Mouse (Mus musculus) CH12F3 (cell line): ENCODE measurements around the gene Cyp2w1.
"Not testable (repeated sequence)": the region's sequence is repeated elsewhere in the genome, so short reads cannot be mapped to it uniquely, and the experiment has no call there.

Experiments
- in situ Hi-C: fragments of 300-500 bp; cut with MboI; formaldehyde crosslinking; loops from 2 replicates; pipeline ENCODE4 v1.14.3; 2020; ENCODE audit warnings: low sequenced_read_pairs

Cyp2w1 gene

DNA sequence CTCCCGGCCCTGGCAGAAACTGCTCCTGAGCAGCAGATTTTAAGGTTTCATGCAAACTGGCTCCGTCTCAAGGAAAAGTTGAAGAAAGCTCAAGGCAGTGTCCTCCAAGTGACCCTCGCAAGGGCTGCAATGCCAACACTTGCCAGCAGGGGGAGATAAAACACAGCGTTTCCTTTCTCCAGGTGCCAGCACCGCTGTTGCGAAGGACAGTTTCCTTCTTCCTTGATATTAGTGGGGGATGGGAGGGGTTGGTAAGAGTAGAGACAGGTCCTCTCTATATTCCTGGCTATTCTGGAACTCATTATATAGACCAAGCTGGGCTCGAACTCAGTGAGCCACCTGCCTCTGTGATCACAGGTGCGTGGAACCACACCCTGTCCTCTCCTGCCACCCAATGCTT is 20.7 kb upstream of the Cyp2w1 start:
- in situ Hi-C loops = no loop called here

DNA sequence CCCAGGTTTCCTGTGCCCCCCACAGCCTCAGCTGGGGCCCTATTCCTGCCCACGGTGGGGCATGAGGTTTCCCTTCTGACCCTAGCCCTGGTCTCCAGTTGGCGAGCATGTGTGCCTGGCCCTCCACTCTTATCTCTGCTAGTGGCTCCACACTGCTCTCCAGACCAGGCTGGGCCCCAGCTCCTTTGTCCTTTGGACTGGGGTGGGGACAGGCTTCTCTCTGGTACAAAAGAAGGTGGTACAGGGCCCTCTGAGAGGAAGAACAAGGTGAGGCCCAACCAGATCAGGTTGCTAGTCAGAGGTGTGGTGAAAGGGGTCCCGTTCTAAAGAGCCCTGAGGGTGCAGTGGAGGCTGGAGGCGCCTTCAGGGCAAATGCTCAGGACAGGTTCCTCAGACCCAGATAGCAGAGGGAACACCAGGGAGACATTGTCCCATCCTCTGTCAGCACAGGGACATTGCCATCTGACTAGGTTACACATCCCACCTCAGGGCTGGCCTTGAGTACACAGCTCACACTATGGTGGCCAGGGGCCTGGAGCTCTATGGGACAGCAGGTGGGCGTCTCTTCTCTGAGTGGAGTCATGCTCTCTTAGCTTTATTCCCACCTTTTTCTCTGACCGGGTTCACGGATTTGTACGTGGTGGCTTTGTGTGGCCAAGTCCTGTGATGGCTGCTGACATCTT is 19.7 kb upstream of the Cyp2w1 start:
- in situ Hi-C loops = no loop called here

DNA sequence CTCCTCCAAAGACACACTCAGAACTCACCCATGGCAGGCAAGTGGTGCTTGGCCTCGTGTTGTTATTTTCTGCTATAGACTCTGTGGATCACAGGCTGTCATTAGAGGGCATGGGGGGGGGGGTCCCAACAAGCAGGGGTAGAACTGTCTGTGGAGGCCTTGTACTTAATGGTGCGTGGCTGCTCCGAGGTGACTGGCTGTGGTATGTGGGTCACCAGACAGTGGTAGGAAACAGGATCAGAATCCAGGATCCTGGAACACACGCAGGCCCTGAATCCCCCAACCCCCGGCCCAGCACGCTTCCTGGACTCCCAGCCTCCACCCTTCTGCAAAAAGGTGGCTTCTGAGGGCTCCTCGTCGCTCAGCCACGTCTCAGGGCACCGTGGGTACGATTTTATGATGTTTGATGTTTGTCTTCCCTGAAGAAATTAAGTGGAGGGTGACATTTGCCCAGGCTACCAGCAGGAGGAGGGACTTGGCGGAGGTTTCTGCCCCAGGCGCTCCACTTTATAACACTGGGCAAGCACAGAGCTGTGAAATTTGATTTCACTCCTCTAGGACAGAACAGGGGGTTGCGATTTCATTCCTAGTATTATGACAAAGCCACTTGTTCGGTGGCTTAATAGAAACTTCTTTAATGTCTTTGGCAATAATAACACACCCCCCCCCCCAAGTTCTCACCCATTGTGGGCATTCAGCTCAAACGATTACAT is 19.0 kb upstream of the Cyp2w1 start:
- in situ Hi-C loops = no loop called here

DNA sequence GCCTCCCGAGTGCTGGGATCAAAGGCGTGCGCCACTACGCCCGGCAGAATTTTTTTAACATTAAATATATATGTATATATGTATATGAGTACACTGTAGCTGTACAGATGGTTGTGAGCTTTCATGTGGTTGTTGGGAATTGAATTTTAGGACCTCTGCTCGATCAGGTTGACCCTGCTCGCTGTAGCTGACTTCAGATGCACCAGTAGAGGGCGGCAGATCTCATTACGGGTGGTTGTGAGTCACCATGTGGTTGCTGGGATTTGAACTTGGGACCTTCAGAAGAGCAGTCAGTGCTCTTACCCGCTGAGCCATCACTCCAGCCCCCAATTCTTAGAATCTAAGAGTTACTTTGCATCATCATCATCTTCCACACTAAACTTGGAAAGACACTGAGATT is 18.0 kb upstream of the Cyp2w1 start:
- in situ Hi-C loops = not testable (repeated sequence)

DNA sequence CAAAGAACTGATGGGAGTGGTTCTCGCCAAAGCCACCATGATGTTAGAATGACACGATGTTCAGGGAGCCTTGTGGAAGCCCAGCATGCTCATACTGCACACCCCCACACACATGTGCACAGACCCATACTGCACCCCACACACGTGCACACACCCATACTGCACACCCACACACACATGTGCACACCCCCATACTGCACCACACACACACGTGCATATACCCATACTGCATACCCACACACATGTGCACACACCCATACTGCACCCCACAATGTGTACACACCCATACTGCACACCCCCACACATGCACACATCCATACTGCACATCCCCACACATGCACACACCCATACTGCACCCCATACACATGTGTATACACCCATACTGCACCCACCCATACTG is 16.8 kb upstream of the Cyp2w1 start:
- in situ Hi-C loops = no loop called here

DNA sequence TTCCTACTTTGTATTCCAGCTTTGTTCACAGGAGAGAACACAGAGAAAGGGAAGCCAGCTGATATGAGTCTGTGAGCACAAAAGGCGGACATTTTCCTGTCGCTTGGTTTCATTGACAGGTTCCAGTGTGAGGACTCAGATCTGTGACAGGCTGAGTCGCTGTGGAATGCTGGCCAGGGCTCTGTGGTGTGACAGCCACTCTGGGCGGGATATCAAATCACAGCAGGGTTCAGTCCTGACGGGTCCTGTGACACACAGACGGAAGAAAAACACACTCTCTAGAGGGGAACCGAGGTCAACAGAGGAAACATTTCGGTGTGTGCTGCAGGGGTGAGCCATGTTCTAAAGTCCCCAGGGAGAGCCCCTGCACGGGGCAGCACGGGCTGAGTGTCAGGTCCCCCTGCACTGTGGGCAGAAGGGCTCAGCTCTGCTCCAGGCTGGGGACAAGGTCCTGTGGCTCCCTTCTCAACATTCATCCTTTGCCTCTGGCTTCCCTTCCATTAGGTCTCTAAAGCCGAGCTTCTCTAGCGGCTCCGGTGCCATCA is 14.5 kb upstream of the Cyp2w1 start:
- in situ Hi-C loops = no loop called here

DNA sequence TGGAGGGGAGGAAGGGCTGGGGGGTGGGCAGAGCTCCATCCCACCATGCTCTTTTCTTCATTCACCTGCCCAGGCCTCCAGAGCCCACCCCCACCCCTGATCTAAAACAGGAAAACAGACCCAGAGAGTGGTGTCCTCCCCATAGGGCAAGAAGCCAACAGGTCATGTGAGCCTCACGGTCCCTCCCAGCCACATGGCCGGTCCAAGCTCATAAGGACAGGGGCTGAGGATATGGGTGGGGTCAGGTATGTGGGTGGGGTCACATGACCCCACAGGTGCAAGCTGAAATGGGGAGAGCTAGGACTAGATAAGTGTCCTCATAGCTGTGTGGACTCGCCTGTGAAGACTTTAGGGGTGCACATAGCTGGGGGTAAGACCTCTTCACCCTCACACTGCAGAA is 14.0 kb upstream of the Cyp2w1 start:
- in situ Hi-C loops = no loop called here

DNA sequence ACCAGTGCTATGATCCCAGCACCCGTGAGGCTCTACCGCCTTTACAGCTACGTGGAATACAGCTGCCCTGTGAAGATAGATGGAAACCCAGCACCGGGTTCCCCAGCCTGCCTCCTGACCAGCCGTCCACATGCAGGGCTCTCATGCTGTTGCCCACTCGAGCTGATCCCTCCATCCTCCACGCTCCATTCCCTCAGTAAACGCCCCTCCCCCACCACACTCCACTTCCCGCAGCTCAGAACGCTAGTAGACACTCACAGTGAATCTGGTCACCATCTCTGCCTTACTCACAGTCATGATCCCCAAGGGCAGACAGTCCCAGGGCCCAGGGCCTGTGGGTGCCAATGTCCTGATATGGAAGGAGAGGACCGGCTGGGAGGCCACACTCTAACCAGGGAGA is 13.5 kb upstream of the Cyp2w1 start:
- in situ Hi-C loops = no loop called here

DNA sequence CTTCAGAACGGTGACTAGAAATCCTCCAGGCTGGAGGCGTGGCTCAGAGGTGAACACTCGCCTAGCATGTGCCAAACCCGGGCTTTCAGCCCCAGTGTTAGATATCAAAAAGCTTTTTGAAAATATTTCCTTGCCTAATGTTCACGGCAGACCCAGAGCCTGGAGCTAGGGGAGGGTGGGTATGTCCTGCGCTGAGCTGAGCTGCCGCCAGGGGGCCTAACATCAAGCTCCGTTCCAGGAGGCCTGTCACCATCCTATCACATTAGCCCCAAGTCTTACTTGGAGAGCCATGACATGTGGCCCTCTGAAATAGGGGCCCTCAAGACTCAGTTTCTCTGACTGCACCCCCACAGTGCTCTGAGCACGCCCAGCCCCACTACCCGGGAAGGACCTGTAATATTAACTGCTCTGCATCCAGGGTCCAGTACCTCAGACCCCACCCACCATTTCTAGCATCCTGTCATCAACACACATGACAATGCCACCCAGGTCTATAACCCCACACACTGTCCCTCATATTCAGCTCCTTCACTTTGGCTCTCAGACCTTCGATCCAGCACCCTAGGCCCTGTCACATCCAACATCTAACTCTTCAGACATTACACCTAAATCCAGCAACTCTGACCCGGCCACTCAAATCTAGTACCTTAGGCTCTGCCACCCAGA is 8.3 kb upstream of the Cyp2w1 start:
- in situ Hi-C loops = no loop called here

DNA sequence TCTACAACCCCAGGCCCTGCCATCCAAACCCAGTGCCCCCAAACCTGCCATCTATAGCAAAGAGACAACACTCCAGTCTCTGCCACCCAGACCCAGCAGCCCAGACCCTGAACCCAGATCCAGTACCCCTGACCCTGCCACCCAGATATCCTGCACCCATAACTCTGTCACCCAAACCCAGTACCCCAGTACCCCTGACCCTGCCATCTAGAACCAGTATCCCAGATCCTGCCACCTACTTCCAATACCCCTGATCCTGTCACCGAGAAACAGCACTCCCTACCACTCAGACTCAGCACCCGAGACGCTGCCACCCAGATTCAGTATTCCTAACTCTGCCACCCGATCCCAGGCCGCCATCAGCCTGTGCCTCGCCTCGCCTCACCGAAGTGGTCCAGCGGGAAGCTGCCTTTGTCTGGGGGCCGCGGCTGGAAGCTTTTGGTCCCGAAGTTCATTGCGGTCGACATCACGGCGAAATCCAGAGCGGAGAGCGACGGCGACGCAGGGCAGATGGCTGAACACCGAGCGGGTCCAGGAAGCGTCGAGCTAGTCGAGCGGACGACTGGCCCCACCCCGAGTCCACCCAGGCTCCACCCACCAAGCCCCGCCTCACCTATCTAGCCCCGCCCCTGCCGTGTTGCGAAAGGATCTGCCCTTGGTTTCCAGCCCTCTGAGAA is 7.6 kb upstream of the Cyp2w1 start:
- in situ Hi-C loops = no loop called here

DNA sequence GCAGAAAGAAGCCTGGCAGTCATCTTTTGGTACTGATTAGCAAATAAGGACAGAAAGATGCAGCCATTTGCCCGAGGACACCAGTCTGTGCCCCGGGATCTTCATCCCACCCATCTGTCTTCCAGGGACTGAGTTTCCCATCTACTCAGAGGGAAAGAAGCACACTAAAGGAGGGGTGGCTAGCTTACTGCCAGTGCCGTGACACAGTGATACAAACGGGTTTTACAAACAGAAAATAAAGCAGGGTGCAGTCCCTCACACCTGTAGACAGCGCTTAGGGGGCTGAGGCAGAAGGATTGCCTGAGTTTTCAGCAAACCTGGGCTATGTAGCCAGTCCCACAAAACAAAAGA is 7.1 kb upstream of the Cyp2w1 start:
- in situ Hi-C loops = no loop called here

DNA sequence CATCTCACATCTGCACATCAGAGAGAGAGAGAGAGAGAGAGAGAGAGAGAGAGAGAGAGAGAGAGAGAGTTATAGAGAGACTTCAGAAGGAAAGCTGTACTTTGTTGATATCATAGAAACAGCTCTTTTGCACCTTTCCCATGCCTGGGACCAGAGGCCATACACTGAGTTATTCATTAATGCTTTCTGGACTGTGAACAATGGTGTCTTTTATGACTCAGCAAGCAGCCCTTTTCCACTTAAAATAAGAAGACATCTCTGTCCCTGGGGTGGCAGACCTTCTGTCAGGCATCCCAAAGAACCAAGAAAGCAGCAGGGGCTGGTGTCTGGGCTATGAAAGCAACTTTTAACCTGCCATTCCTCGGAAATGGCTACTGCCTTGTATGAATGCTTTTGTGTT is 5.2 kb upstream of the Cyp2w1 start:
- in situ Hi-C loops = no loop called here

DNA sequence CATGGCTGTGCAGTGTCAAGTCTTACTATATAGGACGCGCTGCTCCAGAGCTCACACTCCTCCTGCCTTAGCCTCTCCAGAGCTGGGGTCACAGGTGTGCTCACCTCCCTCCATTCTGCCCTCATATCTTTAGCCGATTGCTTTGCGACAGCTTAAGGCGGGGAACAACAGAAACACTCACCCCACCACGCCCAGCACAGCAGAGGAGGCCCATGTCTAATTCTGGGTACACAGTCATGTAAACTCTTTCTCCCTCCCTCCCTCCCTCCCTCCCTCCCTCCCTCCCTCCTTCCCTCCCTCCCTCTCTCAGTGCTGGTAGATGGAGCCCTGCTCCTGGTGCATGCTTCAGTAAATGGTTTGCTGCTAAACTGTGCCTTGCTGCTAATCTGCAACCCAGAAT is 2.7 kb upstream of the Cyp2w1 start:
- in situ Hi-C loops = loop anchor here (25.0 kb wide), 1 partner anchor 313 kb away; no protein-coding TSS in a partner anchor

DNA sequence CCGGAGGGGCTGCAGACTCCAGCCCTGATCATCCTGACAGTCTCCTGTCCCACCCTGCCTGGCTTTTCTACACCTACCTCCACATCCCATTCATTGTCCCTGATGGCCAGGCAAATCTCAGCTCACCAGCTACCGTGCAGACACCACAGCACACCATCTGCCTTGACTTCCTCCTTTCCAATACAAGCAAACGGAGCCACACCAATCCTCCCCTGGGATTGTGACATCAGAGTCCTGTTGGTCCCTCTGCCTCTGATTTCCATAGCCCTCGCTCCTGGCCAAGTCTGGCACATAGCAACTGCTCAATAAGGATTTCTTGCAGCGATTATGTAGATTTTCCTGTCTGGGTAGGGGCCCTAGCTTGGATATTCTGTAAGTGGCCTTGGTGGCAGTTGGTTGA is 1.3 kb upstream of the Cyp2w1 start, which contains the start of gene Cox19:
Gene Cox19, minus strand, starts transcription at position 285 of the 400 bp plus-strand sequence.
- in situ Hi-C loops = loop anchor here (25.0 kb wide), 1 partner anchor 311 kb away; no protein-coding TSS in a partner anchor

DNA sequence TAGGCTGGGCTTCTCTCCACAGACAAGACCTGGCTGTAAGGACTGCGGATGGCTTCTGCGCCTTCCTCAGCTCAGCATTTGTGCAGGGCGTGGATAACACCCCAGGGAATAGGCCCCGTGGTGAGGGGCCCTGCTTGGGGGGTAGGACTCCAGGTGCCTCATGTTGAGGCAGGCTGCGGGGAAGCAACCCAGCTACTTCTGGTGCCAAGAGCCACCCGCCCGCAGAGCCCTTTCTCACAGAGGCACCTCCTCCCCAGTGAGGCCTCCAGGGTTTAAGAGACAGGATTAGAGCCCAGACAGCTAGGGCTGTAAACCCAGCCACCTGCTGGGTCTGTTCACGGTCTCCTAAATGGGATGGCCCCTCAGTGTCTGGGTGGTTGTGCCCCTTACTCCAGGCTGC is 789 bp upstream of the Cyp2w1 start:
- in situ Hi-C loops = loop anchor here (25.0 kb wide), 1 partner anchor 311 kb away; no protein-coding TSS in a partner anchor

DNA sequence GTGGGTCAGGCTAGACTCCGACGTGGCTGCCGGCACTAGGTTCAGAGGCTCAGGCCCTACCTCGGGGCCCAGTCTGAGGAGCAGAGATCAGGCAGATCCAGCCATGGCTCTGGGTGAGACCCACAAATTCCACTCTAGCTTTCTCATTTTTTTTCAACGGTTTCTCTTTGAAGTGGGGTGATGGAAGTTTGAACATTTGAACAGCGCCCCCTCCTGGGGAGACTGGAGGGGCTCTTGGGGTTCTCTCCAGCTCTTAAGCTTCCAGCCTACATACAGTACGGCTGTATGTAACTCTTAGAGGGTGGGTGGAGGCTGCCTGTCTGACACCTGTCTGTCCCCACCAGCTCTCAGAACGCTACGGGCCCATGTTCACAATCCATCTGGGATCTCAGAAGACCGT is 1.1 kb downstream of the Cyp2w1 start:
- in situ Hi-C loops = loop anchor here (25.0 kb wide), 1 partner anchor 309 kb away; no protein-coding TSS in a partner anchor

DNA sequence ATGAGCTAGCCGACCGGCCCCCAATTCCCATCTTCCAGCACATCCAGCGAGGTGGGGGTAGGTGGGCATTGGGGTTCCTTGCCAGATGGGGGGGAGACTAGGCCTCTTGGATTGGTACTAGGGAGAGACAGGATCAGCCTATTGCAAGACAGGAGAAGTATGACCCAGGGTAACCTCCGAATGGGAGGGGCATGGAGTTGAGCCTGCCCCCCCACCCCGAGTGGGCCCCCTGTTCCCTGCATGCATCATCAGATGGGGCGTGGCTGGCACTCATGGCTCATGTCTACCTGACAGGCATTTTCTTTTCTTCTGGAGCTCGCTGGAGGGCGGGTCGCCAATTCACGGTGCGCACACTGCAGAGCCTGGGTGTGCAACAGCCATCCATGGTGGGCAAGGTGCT is 1.5 kb downstream of the Cyp2w1 start:
- in situ Hi-C loops = loop anchor here (25.0 kb wide), 1 partner anchor 308 kb away; no protein-coding TSS in a partner anchor

DNA sequence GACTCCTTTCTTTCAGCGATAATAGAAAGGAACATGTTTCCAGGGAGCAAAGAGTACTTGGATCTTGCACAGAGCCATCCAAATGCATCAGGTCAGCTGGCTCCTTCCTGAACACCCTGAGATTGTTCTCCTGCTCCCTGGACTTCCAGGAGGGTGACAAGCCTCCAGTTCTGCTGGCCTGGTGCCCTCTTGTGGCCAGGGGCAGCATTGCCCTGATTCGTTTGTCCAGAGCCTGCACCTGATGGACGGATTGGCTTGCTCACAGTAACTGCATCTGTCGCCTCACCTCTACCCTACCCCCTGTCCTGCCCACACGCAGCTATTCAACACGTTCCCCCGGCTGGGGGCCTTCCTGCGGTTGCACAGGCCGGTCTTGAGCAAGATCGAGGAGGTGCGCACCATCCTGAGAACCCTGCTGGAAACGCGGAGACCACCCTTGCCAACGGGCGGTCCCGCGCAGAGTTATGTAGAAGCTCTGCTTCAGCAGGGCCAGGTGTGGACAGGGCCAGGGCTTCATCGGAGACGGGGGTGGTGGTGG is 2.9 kb downstream of the Cyp2w1 start:
- in situ Hi-C loops = loop anchor here (25.0 kb wide), 1 partner anchor 307 kb away; no protein-coding TSS in a partner anchor

DNA sequence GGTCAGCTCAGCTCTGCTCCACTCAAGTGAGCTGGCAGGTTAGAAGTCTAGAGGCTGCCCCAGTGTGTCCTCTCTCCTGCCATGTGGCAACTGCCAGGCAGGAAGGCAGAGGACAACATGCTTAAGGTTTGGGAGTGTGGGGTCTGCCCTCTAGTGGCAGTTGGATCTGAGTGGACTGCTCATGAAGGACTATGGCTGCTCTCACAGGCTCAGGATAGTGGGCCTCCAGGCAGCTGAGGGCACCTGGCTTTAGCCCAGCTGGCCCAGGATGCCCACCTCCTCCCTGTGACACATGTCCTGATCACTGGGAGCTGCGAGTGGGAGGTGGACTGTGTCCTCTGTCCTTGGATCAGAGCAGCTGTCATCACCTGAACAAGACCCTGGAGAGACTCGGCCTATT is 6.2 kb downstream of the Cyp2w1 start:
- in situ Hi-C loops = loop anchor here (25.0 kb wide), 1 partner anchor 304 kb away; no protein-coding TSS in a partner anchor

DNA sequence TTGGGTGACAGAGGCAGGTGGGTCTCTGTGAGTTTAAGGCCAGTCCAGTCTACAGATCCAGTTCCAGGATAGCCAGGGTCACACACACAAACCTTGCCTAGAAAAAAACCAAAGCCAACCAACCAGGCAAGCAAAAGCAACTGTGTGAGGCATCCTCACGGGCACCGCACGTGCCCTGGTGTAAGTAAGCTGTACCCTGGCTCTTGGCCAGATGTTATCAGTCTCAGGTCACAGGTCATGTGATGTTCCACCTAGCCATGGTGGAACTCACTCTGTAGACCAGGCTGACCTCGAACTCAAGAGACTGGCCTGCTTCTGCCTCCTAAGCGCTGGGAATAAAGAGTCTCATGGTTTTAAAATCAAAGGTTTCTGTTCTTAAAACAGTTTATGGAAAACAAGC is 6.8 kb downstream of the Cyp2w1 start:
- in situ Hi-C loops = loop anchor here (25.0 kb wide), 1 partner anchor 303 kb away; no protein-coding TSS in a partner anchor
